In the genomic region with DNA sequence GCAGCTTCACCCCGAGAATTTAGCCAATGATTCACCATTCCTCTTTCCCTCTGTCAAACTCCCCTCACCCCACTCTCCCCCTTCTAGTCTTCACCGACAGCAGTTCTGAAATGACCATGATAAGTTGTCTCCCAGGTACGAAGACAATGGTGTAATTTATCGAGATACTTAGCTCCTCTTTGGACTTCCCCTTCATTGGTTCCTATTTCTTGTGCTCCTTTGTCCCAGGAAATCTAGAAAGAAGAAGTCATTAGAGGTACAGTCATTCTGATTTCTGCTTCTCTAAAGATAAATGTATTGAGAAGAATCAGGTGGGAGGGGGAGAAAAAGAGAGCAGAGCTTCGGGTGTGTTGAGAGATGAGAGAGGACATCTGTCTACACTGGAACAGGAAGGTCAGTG, we compare ENCODE assay signal across 30 mouse cellular contexts. TPM values are rescaled to one million over a fixed set of nuclear protein-coding genes. Genes with fewer than 3 reads are reported as not detected.
"Had no signal": no experiment of that assay in that cellular context is flagged by ENCODE, and none has a peak within 500 bp of the region (broad histone marks: within the 10 kb centered on the region; RNA-seq: fewer than 3 reads in every experiment).

No protein-coding gene starts in this region.

- H3K4me3 ChIP-seq: heart, embryonic 10.5 days; heart, embryonic 13.5 days; heart, embryonic 15.5 days; hindbrain, embryonic 10.5 days; hindbrain, embryonic 12.5 days; intestine, embryonic 15.5 days; layer of hippocampus, adult 2 months; left cerebral cortex, adult 2 months; limb, embryonic 10.5 days; limb, embryonic 12.5 days; liver, embryonic 13.5 days had no signal

- DNase-seq: gastrocnemius, postnatal 14 days; gastrocnemius, postnatal 36 days; heart, adult 18-20 months; heart, postnatal 14 days; heart, postnatal 36 days; kidney, adult 18-20 months; kidney, adult 8-10 months; kidney, postnatal 10 days; kidney, postnatal 25 days; kidney, postnatal 4 days; liver; liver, embryonic 13.5 days had no signal

- H3K4me2 ChIP-seq: heart, embryonic 13.5 days; heart, embryonic 15.5 days; hindbrain, embryonic 12.5 days; hindbrain, embryonic 14.5 days; intestine, embryonic 15.5 days; limb, embryonic 12.5 days; liver, embryonic 11.5 days; liver, embryonic 13.5 days had no signal

- H3K36me3 ChIP-seq: heart, embryonic 10.5 days; heart, embryonic 13.5 days; heart, embryonic 15.5 days; hindbrain, embryonic 10.5 days; hindbrain, embryonic 12.5 days; intestine, embryonic 15.5 days; limb, embryonic 10.5 days; limb, embryonic 12.5 days; liver, embryonic 13.5 days had no signal

- H3K27ac ChIP-seq: heart, embryonic 10.5 days; heart, embryonic 13.5 days; heart, embryonic 15.5 days; hindbrain, embryonic 10.5 days; hindbrain, embryonic 12.5 days; hindbrain, embryonic 14.5 days; intestine, embryonic 15.5 days; layer of hippocampus, adult 2 months; left cerebral cortex, adult 2 months; limb, embryonic 10.5 days; limb, embryonic 12.5 days; liver, embryonic 13.5 days had no signal

- ATAC-seq: hindbrain, embryonic 16.5 days; inflammation-experienced regulatory T-cells, adult 6 months; intestine, embryonic 15.5 days; intestine, postnatal 0 days had no signal

- H3K27me3 ChIP-seq: hindbrain, embryonic 12.5 days; intestine, embryonic 15.5 days; liver, embryonic 13.5 days had no signal

- H3K9ac ChIP-seq: heart, embryonic 13.5 days; heart, embryonic 15.5 days; hindbrain, embryonic 12.5 days; hindbrain, embryonic 14.5 days; intestine, embryonic 15.5 days; limb, embryonic 12.5 days; liver, embryonic 13.5 days had no signal

- H3K4me1 ChIP-seq: heart, embryonic 10.5 days; heart, embryonic 13.5 days; heart, embryonic 15.5 days; hindbrain, embryonic 10.5 days; hindbrain, embryonic 12.5 days; intestine, embryonic 15.5 days; liver, embryonic 13.5 days had no signal

- H3K9me3 ChIP-seq: heart, embryonic 10.5 days; heart, embryonic 13.5 days; heart, embryonic 15.5 days; hindbrain, embryonic 10.5 days; hindbrain, embryonic 12.5 days; intestine, embryonic 15.5 days; limb, embryonic 10.5 days; limb, embryonic 12.5 days; liver, embryonic 13.5 days had no signal

RNA-seq across cellular contexts. Expression of a gene that starts 14.3 kb away (rescaled TPM):
- total RNA-seq: gastrocnemius, adult 18-20 months; gastrocnemius, adult 8-10 months; gastrocnemius, postnatal 14 days; gastrocnemius, postnatal 36 days; heart, adult 8-10 months; heart, postnatal 14 days; heart, postnatal 36 days had no signal
